Mouse (Mus musculus) cerebellum, adult 11-12 months (tissue): ENCODE measurements around the gene AI481877.

Source experiments
- DNase-seq: peaks from one replicate; pipeline ENCODE4 v3.0.0; 2022

The AI481877 gene

GRCm38 (mm10) chr4:59123557-59123956 lies 15.2 kb downstream of the AI481877 start:
- DNase-seq, result no peak

GRCm38 (mm10) chr4:59117644-59118495 lies 20.9 kb downstream of the AI481877 start:
- no peak for DNase-seq

DNA sequence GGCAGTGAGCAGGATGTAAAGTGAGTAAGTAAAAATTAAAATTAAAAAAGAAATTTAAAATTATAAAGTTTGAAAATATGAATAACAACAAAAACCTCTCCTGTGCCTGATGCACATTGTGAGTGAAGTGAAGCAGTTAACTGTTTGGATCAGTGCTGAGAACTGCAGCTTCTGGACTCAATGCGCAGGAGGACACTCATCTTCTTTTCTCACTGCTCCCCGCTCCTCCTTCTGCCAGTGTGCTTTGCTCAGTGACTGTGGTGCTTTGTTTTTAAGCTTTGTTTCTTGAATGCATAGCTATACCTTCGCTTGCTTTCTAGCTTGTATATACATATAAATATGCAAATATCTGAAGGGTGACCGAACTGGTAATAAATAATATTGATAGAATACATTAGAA lies 30.1 kb downstream of the AI481877 start:
- no peak for DNase-seq

- DNase-seq, result no peak
These were observed 30.9 kb downstream of the AI481877 start for GRCm38 (mm10) chr4:59107886-59108285.

DNA sequence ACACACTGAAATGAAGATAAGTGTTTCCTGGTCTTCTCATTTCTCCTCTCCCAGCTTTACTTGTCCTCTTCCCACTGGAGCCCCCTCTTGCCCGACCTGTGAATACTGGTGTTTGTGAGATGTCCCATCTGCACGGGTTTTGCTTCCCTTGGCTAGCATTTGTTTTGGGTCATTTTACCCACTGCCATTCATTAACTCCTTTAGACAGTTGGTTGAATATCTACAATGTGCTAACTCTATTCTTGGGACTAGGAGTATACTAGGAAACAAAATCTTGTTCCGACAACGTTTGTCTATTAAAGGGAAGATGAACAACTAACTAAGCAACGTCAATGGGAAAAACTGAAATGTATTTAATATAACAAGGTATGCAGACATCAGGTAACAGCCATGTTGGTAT lies 32.1 kb downstream of the AI481877 start:
- no peak for DNase-seq

- no peak for DNase-seq
These were observed 34.6 kb downstream of the AI481877 start for GRCm38 (mm10) chr4:59104166-59104565.

DNA sequence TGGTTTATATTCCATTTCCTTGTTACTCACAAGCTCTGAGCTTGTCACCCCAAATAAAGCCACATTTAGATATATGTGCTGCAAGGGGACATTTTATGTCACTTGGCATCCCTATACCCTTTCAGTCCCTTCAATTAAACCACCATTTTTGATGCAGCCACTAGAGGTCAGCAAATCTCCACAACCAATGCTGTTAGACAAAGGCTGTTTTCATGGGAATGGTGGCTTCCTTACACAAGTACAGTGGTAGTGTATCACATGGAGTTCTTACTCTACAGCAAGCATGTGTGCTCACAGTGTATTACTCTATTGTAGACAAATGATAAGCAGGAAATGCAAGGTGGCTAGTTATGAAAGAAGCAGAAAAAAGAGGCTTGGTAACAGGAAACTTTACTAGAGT lies 42.4 kb downstream of the AI481877 start:
- peak; percentile 19 for DNase-seq

DNA sequence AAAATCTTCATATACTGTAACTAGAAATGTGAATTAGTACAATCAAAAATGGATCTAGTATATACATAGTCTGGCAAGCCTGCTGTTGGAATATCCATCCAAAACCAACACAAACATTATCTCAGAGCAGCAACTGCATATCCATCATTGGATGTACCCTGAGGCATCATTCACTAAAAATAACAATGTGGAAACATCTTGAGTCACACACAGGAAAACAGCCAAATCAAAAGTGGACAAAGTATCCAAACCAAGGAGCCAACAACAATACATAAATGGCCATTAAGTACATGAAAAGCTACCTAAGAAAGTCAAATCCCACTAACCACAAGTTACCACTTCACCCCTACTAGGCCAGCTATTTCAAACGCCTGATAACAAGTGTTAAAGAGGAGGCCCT lies 49.4 kb downstream of the AI481877 start:
- no peak for DNase-seq

GRCm38 (mm10) chr4:59083430-59083829 lies 55.4 kb downstream of the AI481877 start:
- no peak for DNase-seq

DNA sequence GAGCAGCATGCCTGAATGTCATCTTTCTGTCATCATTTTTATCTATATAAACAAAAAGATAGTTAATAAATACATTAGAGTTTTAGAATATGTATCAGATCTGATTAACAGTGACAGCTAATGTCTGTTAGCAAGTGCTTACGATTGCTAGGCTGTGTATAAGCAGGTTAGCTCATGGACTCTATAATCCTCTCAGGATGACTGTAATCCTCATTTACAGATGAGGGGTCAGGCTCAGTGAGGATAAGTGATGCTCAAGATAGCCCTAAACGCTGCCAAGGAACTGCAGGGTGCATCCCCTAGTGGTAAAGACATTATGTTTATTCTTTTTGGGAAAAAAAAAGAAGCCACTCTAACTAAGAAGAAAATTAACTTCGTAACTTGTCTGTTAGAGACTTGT lies 69.5 kb downstream of the AI481877 start:
- DNase-seq, result no peak

- DNase-seq, result no peak
These were observed 76.3 kb downstream of the AI481877 start for GRCm38 (mm10) chr4:59062526-59062925.

GRCm38 (mm10) chr4:59057929-59058328 lies 80.9 kb downstream of the AI481877 start:
- no peak for DNase-seq

DNA sequence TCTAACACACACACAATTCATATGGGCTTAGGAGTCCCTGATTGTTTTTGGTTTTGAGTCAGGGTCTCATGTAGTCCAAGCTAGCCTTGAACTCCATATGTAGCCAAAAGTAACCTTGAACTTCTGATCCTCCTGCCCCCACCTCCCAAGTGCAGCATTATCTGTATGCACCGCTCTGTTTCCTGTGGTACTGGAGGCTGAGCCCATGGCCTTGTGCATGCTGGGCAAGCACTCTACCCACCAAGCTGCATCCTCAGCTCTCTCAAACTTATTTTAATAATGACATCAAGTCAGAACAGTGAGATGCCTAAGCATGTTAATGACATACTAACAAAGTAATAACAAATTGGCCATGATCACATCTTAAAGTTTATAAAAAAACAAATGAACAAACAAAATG lies 87.7 kb downstream of the AI481877 start:
- DNase-seq, result no peak

DNA sequence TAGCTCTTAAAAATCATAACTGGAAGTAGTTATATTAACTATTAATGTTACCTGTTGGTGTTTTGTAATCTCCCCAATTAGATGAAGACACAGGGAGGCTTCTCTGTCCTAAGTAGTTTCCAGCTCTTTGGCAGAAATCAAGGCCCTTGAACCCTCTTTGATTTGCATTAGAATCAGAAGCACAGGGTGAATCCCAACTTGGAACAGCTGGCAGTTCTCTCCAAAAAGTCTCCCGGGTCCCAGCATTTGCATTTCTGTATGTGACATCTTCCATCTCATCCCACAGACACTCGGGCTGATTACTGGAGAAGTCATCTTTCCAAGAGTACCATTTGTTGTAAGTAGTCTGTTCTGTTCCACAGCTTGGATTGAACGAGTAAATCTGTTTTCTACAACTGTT lies 91.6 kb downstream of the AI481877 start:
- no peak for DNase-seq

GRCm38 (mm10) chr4:59043891-59044290 lies 94.9 kb downstream of the AI481877 start:
- DNase-seq, result no peak

DNA sequence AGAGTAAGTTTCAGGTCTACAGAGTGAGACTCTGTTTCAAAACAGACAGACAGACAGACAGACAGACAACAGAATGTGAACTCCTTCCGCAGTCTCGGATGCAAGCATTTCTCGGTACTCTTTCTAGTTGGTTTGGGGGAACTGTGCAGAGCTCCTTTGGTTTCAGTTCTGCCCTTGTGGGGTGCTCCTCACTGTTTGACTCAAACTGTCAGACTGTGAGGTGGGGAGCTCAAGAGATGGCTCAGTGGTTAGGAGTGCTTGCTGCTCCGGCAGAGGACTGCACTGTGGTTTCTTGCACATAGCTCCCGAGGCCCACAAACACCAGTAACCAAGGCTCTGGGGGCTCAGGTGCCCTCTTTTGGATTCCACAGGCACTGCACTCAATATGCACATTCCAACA lies 95.7 kb downstream of the AI481877 start:
- DNase-seq, result no peak

DNA sequence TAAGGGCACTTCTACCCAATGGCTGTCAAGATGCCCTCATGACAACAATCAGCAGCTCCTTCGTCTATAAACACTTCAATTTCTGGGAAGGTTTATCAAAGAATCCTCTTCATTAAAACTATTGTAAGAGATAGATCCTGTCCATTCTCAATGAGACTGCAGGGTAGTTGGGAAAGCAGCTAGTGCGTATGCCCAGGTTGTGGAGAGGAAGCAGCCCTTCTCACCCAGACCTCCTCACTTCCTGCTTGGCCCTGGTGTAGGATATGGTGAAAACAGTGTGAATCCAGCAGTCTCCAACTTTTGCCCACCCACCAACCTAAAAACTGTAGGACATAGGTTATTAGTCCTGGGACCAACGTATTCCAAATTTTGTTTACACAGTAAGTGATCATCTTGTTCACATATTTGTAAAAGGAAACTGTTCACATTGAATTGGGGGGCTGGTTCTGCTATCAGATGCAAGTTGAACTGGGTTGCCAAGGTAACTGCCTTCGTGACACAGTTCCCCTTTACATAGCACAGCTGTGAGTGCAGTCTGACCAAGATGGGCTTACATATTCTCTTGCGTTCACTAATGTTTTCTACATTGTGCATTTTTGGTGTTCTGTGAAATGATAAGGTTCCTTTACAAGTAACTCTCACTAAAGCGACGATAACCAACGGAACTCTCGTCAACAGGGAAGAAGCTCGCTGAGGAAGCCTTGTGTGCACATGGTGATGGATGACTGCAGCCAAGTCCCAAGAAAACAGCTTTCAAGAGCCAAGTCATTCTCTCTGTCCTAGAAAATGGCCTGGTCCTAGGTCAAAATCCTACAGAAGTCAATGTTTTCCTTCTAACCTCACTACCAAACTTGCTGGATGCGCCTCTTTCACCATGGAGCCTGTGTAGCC lies 98.1 kb downstream of the AI481877 start:
- no peak for DNase-seq

DNA sequence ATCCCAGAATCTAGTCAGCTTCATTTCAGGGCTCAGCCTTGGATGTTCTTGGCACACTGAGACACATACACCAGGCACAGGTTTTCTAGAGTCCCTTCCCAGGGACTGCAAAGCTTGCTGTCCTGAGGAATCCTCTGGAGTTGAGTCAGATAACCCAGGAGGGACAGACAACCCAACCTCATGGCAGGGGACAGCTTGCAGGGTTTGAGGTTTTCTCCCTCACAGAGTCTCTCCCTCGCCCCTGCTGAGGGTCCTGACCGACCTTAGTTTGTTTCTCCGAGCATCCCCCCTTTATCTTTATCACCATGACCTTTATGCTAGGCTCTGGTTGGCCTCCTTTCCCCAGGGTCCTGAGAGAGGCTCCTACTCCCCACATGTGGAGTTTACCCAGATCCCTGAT lies 101.3 kb downstream of the AI481877 start:
- DNase-seq, result no peak

GRCm38 (mm10) chr4:59036490-59037127 lies 102.2 kb downstream of the AI481877 start:
- peak; percentile 64 for DNase-seq

- peak; percentile 20 for DNase-seq
These were observed 102.9 kb downstream of the AI481877 start for GRCm38 (mm10) chr4:59035786-59036350.

GRCm38 (mm10) chr4:59034918-59035785 lies 103.6 kb downstream of the AI481877 start, which contains the start of gene Gng10:
Gene Gng10, plus strand, starts transcription at chr4:59035088.
- peak; percentile 64 for DNase-seq
